Mouse (Mus musculus) layer of hippocampus, adult 18-20 months (tissue): ENCODE data around the gene Mesp2. TPM values are rescaled to one million over a fixed set of nuclear protein-coding genes. Genes with fewer than 3 reads are reported as not detected.
"Not testable (repeated sequence)": the region's sequence is repeated elsewhere in the genome, so short reads cannot be mapped to it uniquely, and the experiment has no call there.

Experiments
- DNase-seq, 2 experiments: peaks; one replicate each; pipeline ENCODE4 v3.0.0; 2022; ENCODE audit warnings: low spot score in 2 of 2
- long read RNA-seq: library from polyadenylated mRNA; stranded (forward); transcript quantifications from one replicate; pipeline ENCODE4 v2.0.0, GENCODE M21; 2021
- total RNA-seq, 2 experiments: library from RNA; stranded (reverse); gene quantifications; 2 replicates each; pipeline ENCODE4 v1.2.3; 2021

Mesp2 gene
- total RNA-seq: 1 to 10 TPM; 1.5 to 2.0 TPM
- long read RNA-seq: 0 reads

DNA sequence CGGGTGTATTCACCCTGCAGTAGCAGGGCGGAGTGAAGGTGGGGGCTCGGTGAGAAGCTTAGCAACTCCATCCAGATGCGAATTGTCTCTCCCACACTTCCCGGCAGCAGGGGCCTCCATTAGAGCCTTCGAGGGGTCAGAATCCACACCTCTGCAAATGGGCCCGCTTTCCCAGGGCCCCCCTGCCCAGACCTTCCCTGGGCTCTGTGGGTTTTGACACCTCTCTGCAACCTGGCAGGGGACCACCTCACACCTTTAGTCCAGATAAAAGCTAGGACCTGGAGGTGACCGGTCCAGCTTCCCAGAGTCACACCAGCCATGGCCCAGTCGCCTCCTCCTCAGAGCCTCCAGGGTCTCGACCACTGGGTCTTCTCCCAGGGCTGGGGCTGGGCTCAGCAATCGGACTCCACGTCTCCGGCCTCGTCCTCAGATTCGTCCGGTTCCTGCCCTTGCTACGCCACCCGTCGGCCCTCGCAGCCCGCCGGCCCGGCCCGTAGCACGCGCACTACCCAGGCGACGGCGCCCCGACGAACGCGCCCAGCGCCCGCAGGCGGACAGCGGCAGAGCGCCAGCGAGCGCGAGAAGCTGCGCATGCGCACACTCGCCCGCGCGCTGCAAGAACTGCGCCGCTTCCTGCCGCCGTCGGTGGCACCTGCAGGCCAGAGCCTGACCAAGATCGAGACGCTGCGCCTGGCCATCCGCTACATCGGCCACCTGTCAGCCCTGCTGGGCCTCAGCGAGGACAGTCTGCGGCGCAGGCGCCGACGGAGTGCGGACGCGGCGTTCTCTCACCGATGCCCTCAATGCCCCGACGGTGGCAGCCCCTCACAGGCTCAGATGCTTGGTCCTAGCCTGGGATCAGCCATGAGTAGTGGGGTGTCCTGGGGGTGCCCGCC, at the start of gene Mesp2:
TSS of gene Mesp2 (plus strand) at position 117 of the 896 bp plus-strand sequence.
- DNase-seq: peak; percentile 66 to 67

DNA sequence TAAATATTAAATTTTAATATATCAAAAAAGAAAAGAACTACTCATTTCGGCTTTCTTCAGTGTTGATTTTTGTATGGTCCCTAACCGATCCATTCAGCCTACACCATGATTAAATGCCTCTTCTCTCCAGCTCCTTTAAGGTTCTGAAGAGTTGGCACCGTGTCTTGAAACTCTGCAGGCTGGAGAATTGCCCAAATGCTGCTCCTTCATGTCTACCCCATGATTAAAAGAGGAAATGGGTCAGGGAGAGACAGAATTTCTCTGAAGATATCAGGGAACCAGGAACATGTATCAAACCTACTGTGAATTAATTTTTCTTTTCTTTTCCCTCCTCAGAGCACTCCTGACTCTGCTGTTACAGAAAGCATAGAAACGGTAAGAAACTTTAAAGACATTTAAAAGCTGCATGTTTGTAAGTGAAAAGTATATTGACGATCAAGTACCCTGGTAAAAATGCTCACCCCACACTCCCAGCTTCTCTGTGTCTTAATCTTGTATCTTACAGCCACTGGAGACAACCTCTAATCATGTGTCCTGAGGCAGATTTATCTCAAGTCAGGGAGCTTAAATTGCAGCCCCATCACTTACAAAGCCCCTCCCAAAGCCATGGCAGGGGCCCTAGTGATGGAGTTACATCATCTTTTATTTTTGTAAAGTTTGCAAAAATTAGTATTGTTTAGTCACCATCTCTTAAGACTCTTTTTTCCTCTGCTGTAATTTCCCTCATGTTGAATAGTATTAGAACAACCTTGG, 49.2 kb upstream of the Mesp2 start:
- DNase-seq: no peak

DNA sequence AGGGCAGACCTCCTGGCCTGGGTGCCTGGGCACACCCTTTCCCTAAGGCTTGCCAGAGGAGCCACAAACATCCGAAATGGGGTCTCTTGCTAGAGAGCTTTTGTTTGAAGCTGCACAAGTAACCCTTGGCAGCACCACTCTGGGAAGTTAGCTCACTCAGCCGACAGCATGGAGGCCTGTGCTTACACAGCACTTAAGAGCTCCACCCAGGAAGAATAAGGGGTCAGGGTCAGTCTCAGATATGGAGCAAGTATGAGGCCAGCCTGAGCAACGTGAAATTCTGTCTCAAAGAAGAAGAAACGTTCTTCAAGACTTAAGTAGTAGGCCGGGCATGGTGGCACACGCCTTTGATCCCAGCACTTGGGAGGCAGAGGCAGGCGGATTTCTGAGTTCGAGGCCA, 48.4 kb upstream of the Mesp2 start:
- no peak for DNase-seq

DNA sequence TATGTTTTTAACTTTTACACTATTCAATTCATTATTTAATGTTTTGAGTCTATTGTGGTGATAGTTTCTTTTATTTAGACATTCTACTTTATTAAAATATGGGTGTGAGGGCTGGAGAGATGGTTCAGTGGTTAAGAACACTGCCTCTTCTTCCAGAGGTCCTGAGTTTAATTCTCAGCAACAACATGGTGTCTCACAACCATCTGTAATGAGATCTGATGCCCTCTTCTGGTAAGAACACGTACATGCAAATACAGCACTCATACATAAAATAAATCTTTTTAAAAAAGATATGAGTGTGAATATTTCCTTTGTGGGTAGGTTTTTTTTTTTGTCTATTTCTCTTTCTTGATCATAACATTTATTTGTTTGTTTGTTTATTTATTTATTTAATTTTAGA, 44.5 kb upstream of the Mesp2 start:
- DNase-seq: no peak

DNA sequence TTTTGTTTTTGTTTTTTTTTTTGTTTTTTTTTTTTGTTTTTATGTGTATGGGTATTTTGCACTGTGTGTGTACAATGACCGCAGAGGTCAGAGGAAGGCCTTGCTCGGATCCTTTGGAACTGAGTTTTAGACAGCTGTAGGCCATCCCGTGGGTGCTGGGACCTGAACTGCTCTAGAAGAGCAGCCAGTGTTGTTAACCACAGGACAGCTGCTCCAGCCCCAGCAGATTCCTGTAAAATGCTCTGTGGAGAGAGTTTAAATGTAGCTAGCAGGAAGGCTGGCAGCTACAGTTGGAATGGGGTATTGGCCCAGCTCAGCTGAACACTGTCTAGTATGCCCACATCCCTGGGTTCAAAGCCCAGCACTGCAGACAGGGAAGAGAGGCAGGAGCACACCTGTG, 40.9 kb upstream of the Mesp2 start:
- no peak for DNase-seq

DNA sequence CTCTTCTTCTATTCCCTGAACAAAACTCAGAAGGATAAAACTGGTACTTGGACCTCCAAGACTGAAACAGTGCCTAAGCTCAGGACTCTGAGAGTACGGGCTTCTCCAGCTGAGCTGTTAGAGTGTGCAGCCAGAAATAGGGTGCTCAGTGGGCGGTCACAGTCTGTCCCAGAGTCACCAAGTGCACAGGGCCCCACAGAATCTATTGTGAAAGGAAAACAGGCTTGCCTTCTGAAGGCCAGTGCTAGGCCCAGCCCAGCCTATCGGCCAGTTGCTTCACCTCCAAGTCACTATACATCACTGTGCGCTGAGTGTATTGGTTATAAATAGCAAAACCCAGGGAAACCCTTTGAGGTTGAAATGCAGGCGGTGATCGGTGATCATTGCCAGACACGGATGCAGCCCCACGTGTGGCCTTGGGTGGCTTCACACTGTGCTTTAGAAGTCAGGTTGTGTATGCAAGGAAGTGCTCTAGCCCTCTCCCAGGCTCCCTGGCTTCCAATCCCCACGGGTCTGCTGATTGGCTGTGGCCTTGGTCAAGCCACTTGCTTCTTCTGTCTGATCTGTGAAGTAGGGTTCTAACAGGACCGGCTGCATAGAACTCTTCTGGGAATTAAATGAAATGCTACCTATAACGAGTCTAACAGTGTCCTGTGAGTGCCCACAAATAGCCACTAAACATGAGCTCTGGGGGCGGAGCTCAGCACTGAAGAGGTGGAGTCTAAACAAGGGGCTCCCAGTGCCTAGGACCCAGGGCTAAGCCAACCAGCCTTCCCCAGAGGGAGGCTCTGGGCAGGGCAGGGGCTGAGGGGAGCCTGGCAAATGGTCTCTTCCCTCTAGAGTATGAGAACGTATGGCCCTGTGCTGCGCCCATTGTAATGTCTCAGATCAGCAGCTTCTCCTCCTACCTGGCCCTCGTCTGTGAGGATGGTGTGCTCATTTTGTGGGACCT, 38.7 kb upstream of the Mesp2 start:
- DNase-seq: peak in 1 of 2 experiments; percentile 56

DNA sequence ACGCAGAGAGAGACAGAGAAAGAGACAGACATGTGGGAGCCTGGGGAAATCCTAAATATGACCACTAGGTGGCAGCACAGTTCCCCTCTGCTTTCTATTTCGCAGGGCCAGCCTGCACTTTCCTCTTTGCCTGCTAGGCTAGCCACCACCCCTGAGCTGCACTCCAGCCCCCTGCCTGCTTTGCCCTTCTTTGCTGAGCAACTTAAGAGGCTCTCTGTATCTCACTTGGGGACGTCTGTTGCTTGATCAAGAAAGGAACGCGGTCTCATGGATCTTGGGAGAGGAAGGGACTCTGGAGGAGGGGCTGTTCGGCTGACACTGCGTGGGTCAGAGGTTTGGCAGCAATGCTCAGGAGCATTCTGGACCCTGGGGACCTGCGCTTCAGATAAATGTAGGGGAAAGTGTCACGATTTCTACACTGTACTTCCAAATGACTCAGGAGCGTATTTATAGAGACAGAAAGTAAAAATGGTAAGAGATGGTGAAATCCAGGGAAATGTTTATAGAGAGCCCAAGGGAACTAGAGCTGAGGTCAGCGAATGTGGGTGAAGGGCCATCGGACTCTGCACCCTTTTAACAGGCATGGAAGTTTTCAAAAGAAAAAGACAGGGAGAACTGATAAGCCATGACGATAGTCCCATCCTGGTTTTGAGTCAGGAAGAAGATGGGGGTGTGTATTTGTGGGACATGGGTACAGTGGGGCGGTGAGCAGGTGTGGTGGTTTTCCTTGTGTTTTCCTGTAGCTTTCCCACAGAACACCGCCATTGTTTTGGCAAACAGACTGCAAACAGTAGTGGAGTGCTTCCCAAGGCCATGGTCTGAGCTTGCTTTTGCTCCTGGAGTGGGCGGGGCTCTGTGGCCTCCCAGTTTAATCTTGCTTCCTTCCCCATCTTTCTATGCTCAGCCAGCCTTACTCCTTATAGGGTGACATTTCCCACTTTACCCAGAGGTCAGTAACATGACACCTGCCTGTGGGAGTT, 29.6 kb upstream of the Mesp2 start:
- DNase-seq: peak; percentile 37 to 86

DNA sequence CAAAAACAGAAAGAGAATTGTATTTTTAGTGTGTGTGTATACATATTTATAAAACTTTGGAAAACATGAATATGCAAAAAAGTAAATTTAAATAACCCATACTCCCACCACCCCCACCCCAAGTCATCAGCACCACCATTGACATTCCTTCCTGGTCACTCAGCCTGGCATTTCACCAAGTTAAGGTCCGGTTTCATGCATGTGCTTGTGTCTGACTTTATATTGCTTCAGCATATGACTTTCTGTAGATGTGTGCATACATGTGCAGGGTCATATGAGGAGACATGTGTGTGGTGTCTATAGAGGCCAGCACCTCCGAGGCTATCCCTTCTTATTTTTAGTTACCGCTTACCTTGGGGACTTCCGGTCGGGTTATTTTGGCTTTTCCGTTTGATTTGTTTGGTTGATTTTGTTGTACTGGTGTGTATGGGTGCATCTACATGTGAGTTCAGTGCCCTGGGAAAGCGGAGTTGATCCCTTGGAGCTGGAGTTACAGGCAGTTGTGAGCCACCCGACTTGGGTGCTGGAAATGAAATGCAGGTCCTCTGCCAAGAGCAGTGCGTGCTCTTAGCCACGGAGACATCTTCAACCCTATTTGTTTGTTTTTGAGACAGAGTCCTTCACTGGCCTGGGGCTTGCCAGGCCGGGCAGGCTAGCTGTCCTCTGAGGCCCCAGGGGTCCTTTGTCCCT, 28.6 kb upstream of the Mesp2 start:
- DNase-seq: no peak

DNA sequence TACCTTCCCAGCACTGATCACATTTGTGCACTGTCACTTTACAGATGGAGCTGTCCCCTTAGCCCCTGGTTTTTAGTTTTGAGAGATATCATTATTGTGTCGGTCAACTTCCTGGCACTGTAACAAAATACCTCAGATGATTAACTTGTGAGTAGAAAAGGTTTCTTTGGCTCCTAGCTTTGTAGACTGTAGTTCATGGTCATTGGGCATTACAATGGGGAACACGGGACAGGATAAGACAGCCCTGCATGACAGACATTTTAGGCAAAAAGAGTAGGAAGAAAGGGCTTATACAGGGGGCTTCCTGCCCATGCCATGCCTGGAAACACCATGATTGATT, 28.0 kb upstream of the Mesp2 start:
- DNase-seq: no peak

DNA sequence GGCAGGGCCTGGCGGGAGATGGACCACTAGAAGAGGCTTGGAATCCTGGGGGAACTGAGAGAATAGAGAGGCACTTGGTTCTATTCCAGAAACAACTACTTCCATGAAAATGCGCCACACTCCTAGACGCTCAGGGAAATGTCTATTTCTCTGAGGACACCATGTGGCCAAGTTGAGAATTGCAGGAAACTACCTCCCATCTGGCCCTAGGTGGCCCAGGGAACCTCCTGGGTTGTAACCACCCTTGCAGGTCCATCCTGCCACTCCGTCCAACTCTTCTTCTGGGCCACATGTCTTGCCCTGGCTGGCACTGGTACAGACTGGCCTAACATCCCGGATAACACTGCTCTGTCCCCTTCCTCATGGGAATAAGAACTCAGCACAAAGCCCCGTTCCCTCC, 24.2 kb upstream of the Mesp2 start:
- peak; percentile 16 to 77 for DNase-seq

DNA sequence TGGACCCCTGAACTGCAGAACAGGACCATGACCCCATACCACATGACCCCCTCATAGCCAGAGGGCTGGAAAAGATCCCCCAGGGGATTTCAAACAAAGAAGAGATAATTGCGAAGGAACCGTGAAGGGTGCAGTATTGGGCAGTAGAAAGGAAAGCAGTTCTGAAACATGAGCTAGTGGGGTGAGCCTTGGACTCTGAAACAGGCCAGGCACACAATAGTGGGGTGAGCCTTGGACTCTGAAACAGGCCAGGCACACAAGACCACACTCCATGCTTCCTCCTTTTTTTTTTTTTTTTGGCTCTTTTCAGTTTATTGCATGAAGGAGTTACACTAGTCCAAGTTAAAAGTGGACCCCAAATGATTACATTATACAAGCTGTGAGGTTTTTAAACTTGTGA, 20.7 kb upstream of the Mesp2 start:
- DNase-seq: not testable (repeated sequence)

DNA sequence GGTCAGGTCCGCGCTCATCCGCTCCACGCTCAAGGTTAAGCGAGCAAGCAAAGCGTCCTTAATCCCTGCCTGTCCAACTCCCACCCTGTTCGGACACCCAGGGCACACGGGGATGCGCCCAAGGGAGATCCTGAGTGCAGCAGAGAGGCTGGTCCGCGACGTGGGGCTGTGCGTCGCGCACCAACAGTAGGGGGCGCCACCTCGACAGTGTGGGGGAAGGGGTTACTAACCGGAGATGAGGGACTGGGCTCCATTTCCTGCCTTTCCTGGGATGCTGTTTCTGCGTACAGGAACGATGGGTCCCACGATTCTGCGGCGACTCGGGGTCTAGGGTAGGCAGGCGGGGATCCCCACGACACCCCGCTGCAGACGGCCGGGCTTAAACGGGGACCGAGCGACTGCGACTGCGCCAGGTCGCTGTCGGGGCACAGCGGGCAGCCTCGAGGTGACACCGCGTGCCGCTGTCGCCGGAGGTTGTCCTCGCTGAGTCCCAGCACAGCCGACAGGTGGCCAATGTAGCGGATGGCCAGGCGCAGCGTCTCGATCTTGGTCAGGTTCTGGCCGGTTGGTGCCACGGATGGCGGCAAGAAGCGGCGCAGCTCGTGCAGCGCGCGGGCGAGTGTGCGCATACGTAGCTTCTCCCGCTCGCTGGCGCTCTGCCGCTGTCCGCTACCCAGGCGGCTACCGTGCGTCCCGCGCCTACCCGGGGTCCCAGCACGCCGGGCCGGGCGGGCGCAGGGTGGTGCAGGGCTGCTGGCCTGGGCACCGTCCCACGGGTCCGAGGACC, 17.7 kb upstream of the Mesp2 start:
- DNase-seq: peak in 1 of 2 experiments; percentile 30

DNA sequence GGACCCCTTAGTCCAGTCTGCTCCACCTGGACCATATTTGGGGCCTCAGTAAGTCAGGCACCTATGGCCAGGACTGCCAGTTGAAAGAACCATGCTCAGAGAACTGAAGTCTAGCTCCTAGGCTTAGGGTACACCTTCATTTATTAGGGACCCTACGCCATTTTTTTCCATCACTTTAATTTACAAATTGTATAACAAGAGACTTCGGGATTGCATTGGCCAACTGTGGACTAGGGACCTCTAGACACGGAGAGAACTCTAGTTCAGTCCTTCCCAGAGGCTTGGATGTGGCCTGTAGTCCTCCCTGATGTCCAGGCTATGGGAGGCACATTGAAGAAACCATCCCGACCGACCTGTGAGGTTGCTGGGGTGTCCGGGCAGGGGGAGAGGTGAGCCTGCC, 16.8 kb upstream of the Mesp2 start, which contains the start of gene Mesp1:
TSS of gene Mesp1 (minus strand) at position 101 of the 400 bp plus-strand sequence.
- DNase-seq: no peak

DNA sequence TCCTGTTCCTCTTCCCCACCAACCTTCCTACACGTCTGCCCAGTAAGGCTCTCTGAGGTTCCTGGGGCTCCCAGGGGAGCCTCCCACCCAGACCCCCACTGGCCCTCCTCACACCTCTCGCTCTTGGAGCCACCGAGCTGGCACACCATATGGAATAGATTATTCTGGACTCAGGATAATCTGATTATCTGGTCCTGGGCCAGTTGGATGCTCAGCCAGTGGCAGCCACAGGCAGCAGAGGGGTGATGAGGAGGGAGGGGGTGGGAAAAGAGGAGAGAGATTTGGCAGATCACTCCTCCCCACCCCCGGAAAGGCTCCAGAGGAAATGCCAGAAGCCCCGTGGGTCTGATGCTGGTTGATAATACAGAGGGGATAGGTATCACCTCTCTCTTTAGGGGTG, 11.9 kb upstream of the Mesp2 start:
- DNase-seq: no peak

DNA sequence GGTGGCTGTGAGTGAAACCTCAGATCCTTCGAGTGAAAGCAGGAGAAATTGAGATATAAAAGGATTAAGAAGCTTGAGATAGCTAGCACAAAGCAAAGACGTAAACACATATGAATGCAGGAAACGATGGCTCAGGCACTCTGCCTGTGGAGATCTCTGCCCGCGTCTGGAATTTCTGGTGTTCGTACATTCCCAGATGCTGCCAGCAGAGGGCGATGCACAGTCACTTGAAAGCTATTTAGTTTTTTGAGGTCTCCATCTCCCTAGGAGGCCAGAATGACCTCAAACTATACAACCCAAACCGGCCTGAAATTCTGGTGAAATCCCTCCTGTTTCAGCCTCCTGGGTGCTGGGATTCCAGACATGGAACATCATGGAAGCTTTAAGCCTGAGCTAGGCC, 11.5 kb upstream of the Mesp2 start:
- peak; percentile 61 to 90 for DNase-seq

DNA sequence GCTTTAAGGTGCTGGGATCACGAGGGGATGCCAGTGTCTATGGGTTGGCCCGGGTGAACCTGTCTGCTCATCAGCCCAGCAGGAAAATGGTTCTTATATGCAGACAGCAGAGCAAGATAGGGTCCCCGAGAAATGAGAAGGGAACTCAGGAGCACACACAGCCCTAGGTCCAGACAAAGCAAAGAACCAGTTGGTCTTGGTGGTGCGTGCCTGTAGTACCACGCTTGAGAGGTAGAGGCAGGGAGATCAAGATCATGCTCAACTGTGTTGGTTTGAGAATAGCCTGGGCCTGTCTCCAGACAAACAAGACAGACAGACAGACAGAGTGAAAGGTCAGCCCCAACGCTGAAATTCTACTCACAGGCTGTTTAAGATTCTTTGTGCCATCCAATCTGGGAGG, 11.0 kb upstream of the Mesp2 start:
- no peak for DNase-seq

DNA sequence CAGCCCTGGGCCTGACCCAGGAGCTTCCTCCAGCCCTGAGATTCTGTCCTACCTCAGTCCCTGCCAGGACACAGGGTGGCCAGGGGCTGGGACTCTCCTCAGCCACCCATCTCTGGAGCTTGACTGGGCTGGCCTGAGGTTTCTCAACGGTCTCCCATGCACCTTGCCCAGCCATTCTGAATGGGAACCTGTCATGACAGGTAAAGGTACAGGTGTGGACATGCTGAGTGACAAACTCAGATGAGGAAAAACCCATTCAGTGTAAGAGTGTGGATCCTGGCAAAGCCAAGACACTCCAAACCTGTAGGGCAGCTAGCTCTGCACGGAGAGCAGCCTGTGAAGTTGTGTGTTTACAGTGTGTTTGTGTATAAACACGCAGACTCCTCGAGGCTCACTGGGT, 10.2 kb upstream of the Mesp2 start:
- DNase-seq: no peak

DNA sequence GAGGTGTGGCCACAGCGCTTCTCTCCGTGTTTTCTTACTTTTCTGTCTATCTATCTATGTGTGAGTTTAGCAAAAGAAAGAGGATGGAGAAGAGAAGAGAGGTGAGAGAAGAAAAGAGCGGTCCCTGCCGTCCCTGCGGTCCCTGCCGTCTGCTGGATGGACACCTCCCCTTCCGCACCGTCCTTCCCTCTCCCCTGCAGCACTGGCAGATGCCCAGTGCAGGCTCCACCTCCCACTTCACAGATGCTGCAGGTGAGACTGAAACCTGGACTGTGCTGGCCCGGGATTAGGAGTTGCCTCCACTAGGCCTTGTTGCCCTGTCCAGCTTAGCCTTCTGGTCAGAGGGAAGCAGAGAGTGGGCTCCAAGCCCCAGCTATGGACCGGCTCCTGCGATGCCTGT, 9.1 kb upstream of the Mesp2 start:
- DNase-seq: no peak

DNA sequence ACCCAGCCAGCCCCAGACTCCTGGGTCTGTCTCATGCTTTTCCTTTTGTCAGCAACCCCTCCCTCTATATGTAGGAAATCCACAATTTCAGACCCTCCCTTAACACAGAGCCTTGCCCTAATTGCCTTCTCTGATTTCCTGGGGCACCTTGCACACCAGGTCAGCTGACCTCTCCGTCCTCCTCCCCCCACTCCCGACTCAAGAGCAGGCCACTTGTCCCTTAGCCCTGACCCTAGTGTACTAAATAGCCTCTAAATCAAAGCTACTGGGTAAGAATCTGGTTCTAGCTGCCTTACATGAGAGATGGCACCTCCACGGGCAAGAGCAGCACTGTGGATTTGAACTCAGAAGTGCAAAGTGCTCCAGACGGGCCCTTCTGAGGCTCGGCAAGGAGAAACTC, 8.5 kb upstream of the Mesp2 start:
- DNase-seq: no peak
